Mouse (Mus musculus): ENCODE measurements around the gene Chchd3.

- no peak for TF ChIP-seq CTCF (IDR thresholded peaks at IDR 0.05; ENCODE audit: insufficient read depth, low read length)
- no peak for TF ChIP-seq POLR2A (IDR thresholded peaks at IDR 0.05; ENCODE audit: borderline replicate concordance, extremely low read depth, low read depth, low read length)
These were observed 69.9 kb downstream of the Chchd3 start for GRCm38 (mm10) chr6:32990061-32990633.

Measured in lung, adult 2 months (tissue).